Mouse (Mus musculus) embryonic fibroblast, embryonic 13.5 days (primary cell): ENCODE results near the gene Ralgapa1.

Experiments used
- CTCF ChIP-seq: IDR thresholded peaks from 2 replicates; pipeline ENCODE4 v1.5.1; 2011; ENCODE audit warnings: mild to moderate bottlenecking, control low read depth, low read length, moderate library complexity, borderline replicate concordance; ENCODE audit not compliant: insufficient read depth
- POLR2A ChIP-seq: IDR thresholded peaks from 2 replicates; pipeline ENCODE4 v1.6.1; 2011; ENCODE audit warnings: low read depth, mild to moderate bottlenecking, control low read depth, low read length, moderate library complexity

DNA sequence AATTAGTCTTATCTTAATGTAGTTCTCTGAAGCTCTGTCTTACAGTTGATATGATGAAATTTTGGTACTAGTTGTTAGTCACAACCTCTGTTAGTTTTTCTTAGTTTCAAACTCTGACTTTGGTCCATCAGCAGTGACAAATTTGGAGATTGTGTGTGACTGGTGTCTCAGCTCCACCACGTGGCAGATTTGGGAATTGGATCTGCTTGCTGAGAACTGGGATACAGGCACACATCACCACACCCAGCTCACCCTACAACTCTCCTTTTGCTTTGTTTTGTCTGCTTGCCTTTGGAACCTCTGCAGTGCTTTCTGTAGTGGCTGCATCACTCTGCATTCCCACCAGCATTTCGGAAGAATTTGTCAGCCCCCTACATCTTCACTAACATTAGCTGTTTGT is 10.1 kb upstream of the Ralgapa1 start:
- TF ChIP-seq CTCF: peak; percentile 82
- TF ChIP-seq POLR2A: no peak
